Comparison of ENCODE assay signal across 24 mouse cellular contexts in the genomic region with DNA sequence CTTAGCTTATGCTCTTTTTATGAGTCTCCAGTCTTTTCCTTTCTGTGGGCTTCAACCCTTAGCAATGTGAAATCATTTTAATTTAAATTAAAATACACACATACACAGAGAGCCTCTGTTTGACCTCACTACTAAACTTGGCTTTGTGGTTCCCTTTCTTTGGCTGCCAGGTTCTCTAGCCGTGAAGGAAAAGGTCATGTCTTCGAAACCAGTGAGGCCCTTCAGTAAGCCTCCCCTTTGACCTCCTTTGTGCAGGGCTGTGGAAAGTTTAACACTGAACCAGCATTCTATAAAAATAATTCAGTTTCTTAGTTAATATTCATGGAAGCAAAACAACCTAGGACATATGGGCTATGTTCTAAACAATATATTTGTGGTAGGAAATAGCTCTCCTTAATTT.
"Had no signal": no experiment of that assay in that cellular context is flagged by ENCODE, and none has a peak within 500 bp of the region (broad histone marks: within the 10 kb centered on the region; RNA-seq: fewer than 3 reads in every experiment).

No protein-coding gene starts in this region.

- H3K4me3 ChIP-seq: heart, embryonic 10.5 days; heart, embryonic 12.5 days; hindbrain, embryonic 13.5 days; hindbrain, embryonic 15.5 days; kidney, embryonic 15.5 days; limb, embryonic 13.5 days; limb, embryonic 15.5 days; liver, embryonic 12.5 days had no signal

- H3K4me1 ChIP-seq: hindbrain, embryonic 15.5 days; limb, embryonic 15.5 days; liver, embryonic 12.5 days had no signal

- DNase-seq: gastrocnemius, postnatal 14 days; gastrocnemius, postnatal 36 days; heart, adult 18-20 months; heart, postnatal 14 days; heart, postnatal 36 days; kidney, adult 11 months; kidney, adult 2 months; kidney, adult 9 months; kidney, postnatal 14 days; kidney, postnatal 36 days; layer of hippocampus, adult 9-11 months; layer of hippocampus, postnatal 36 days; left cerebral cortex, postnatal 4 days had no signal

- H3K27ac ChIP-seq: heart, embryonic 10.5 days; hindbrain, embryonic 13.5 days; hindbrain, embryonic 15.5 days; hindbrain, postnatal 0 days; kidney, embryonic 15.5 days; kidney, postnatal 0 days; limb, embryonic 13.5 days; limb, embryonic 15.5 days; liver, embryonic 12.5 days; liver, embryonic 14.5 days had no signal
